Mouse (Mus musculus) myocyte (in vitro differentiated cells): ENCODE results near the gene Flnc.

Source experiments
- MAX ChIP-seq: IDR thresholded peaks from one replicate; pipeline ENCODE4 v1.6.1; 2011; ENCODE audit warnings: low read depth, mild to moderate bottlenecking, control low read depth
- MYOG ChIP-seq, 3 experiments: IDR thresholded peaks; one replicate each; pipeline ENCODE4 v1.6.1; 2011; ENCODE audit warnings: control low read depth in 2 of 3, low read depth in 2 of 3, mild to moderate bottlenecking in 2 of 3; ENCODE audit not compliant: insufficient read length in 2 of 3, control insufficient read depth in 1 of 3, insufficient read depth in 1 of 3
- POLR2A ChIP-seq: IDR thresholded peaks from one replicate; pipeline ENCODE4 v1.6.1; 2011; ENCODE audit warnings: low read depth, mild to moderate bottlenecking, control low read depth, moderate library complexity; ENCODE audit not compliant: insufficient read length
- POLR2AphosphoS2 ChIP-seq: IDR thresholded peaks from one replicate; pipeline ENCODE4 v1.6.1; 2011; ENCODE audit warnings: low read depth, control low read depth; ENCODE audit not compliant: insufficient read length
- REST ChIP-seq: IDR thresholded peaks from one replicate; pipeline ENCODE4 v1.6.1; 2011; ENCODE audit warnings: mild to moderate bottlenecking, control low read depth, moderate library complexity; ENCODE audit not compliant: insufficient read depth, insufficient read length
- SRF ChIP-seq: IDR thresholded peaks from one replicate; pipeline ENCODE4 v1.6.1; 2011; ENCODE audit warnings: low read depth; ENCODE audit not compliant: control insufficient read depth, insufficient read length
- TCF12 ChIP-seq: IDR thresholded peaks from one replicate; pipeline ENCODE4 v1.6.1; 2011; ENCODE audit warnings: mild to moderate bottlenecking, control low read depth; ENCODE audit not compliant: poor library complexity, insufficient read depth, severe bottlenecking
- USF1 ChIP-seq: IDR thresholded peaks from one replicate; pipeline ENCODE4 v1.6.1; 2011; ENCODE audit warnings: low read depth, mild to moderate bottlenecking, control low read depth, moderate library complexity

GRCm38 (mm10) chr6:29391802-29392201 lies 41.3 kb upstream of the Flnc start:
- no peak for TF ChIP-seq REST
- no peak for TF ChIP-seq POLR2A
- TF ChIP-seq POLR2AphosphoS2, result no peak
- no peak for TF ChIP-seq MAX
- TF ChIP-seq USF1, result no peak
- TF ChIP-seq MYOG (IDR thresholded peaks at IDR 0.05; ENCODE audit: control insufficient read depth in 1 of 3, insufficient read depth in 1 of 3, insufficient read length in 2 of 3, low read depth in 2 of 3), result no peak
- no peak for TF ChIP-seq SRF
- TF ChIP-seq TCF12, result no peak
